Mouse (Mus musculus): ENCODE measurements at regions not wholly inside any gene's neighbourhood (a gene's known extent, or its start where the extent isn't known, plus 50 kb on each side); places are given as distances from the start of the nearest gene placed in this dataset.

DNA sequence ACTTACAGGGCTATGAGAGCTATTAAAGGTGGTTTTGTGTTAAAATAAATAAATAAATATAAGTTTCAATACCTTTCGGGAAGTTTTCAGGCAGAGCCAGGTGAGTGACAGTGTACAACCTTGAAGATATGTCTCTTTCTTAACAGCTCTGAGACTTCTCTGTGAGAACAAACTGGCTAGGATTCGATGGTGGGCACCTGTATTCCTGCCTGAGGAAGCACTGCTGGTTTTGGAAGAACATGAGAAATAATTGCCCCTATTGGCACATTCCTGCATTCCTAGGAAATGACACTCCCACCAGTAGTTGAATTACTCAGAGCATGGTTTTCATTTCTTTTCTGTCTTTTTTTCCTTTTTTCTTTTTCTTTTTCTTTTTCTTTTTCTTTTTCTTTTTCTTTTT lies 277.8 kb upstream of the Pbx1 start:
- peak overlapping the region; percentile 52 for H3K4me2 ChIP-seq
- H3K4me1 ChIP-seq (replicated peaks): peaks cover 10% of the 10 kb centered on the region
- ATAC-seq (replicated peaks; ENCODE audit: insufficient number of reproducible peaks, insufficient read depth, low FRiP score, low read depth): no peak
- WGBS: 59% methylated on average over 2 of the region's 2 CpGs
- no peaks in the 10 kb centered on the region for H3K36me3 ChIP-seq
- H3K4me3 ChIP-seq: 0 out of 2 replicates have a peak overlapping the region, but pooled peaks have one; percentile 18
- H3K9ac ChIP-seq: no peak overlapping the region
- H3K27me3 ChIP-seq: no peaks in the 10 kb centered on the region
- no peaks in the 10 kb centered on the region for H3K9me3 ChIP-seq (replicated peaks)
- H3K27ac ChIP-seq: peak overlapping the region; percentile 93

- Histone ChIP-seq H3K9me3 (replicated peaks) (no peaks in the 10 kb centered on the region), H3K36me3 (no peaks in the 10 kb centered on the region), H3K4me1 (replicated peaks) (peaks cover 10% of the 10 kb centered on the region), H3K9ac (no peak overlapping the region), H3K4me2 (peak overlapping the region; percentile 52), H3K27ac (peak overlapping the region; percentile 93), H3K27me3 (no peaks in the 10 kb centered on the region), H3K4me3 (peak overlapping the region; percentile 18)
- ATAC-seq (replicated peaks; ENCODE audit: insufficient number of reproducible peaks, insufficient read depth, low FRiP score, low read depth): peak; percentile 84; the same call in 1 of the 2 replicates
- 18% methylated on average over 21 of the region's 21 CpGs for WGBS
Observed at GRCm38 (mm10) chr1:168709017-168709681, 277.1 kb upstream of the Pbx1 start.

- peak overlapping the region; percentile 18 for H3K4me3 ChIP-seq
- WGBS: 19% methylated on average over 11 of the region's 11 CpGs
- ATAC-seq (replicated peaks; ENCODE audit: insufficient number of reproducible peaks, insufficient read depth, low FRiP score, low read depth): peak; percentile 82; the same call in 1 of the 2 replicates
Observed at GRCm38 (mm10) chr1:168708161-168708865, 276.2 kb upstream of the Pbx1 start.

DNA sequence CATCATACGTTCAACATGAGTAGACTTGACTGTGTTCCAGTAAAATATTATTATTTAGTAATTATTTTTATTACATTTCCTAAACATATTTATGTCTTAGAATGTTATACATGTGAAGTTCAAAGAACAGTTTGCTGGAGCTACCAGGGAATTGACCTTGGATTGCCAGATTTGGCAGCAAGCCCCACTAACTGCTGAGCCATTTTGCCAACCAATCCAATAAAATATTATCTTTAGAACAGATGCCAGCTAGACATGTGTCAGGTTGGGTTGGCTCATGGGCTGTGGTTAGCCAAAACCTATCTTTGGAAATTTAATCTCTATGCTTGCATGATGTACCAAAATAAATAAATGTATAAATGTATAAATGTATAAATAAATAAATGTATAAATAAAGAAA lies 265.3 kb upstream of the Pbx1 start:
- ATAC-seq (replicated peaks; ENCODE audit: insufficient number of reproducible peaks, insufficient read depth, low FRiP score, low read depth): no peak
- no peak overlapping the region for H3K9ac ChIP-seq
- H3K4me3 ChIP-seq: no peak overlapping the region
- H3K36me3 ChIP-seq: no peaks in the 10 kb centered on the region
- WGBS: 90% methylated on average over 1 of the region's 1 CpGs
- H3K9me3 ChIP-seq (replicated peaks): no peaks in the 10 kb centered on the region
- no peak overlapping the region for H3K27ac ChIP-seq
- no peaks in the 10 kb centered on the region for H3K27me3 ChIP-seq
- no peak overlapping the region for H3K4me2 ChIP-seq
- H3K4me1 ChIP-seq (replicated peaks): no peaks in the 10 kb centered on the region

More at GRCm38 (mm10) chr1:168708161-168708865, 276.2 kb upstream of the Pbx1 start:
- no peaks in the 10 kb centered on the region for H3K27me3 ChIP-seq
- peak overlapping the region; percentile 52 for H3K4me2 ChIP-seq
- H3K9ac ChIP-seq: 0 out of 2 replicates have a peak overlapping the region, but pooled peaks have one; percentile 14
- H3K4me1 ChIP-seq (replicated peaks): peaks cover 10% of the 10 kb centered on the region
- no peaks in the 10 kb centered on the region for H3K9me3 ChIP-seq (replicated peaks)
- H3K36me3 ChIP-seq: no peaks in the 10 kb centered on the region
- H3K27ac ChIP-seq: peak overlapping the region; percentile 93

DNA sequence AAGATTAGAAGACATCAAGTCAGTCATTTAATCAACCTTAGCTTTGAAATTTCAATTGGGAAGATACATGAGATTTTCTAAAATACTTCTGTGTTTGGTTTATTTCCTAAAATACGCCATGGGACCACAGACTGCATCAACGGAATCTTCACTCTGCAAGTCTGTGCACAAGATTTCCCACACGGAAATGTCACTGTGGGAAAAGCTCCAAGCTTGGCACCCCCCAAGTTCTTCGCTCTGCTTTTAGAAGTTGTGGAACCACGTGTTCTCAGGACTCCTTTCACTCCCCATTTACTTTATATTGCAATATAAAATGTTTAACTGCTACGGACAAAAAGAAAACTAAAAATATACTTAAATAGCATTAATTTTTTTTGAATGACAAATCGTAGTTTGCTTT lies 254.8 kb upstream of the Pbx1 start:
- Histone ChIP-seq H3K27ac (no peak overlapping the region), H3K4me1 (replicated peaks) (no peaks in the 10 kb centered on the region), H3K4me2 (no peak overlapping the region), H3K27me3 (no peaks in the 10 kb centered on the region), H3K4me3 (no peak overlapping the region), H3K9me3 (replicated peaks) (no peaks in the 10 kb centered on the region), H3K9ac (no peak overlapping the region), H3K36me3 (no peaks in the 10 kb centered on the region)
- 76% methylated on average over 7 of the region's 7 CpGs for WGBS
- ATAC-seq (replicated peaks; ENCODE audit: insufficient number of reproducible peaks, insufficient read depth, low FRiP score, low read depth): no peak

DNA sequence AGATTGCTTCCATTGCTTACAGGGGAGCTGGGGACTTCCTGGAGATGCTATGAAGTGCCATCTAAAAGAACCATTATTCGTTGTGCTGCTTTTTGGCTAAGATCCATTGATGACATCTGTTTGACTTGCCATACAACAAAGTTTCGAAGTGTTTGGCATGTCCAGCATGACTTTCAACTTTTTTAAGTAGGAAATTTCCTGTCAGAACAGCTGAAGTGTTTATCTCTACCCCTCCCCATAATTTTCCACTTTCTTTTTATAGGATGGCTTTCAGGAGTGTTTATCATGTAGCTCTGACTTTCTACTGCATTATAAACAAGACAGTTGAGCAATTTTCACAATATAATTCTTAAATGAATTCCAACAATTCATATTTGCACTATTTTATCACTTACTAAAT lies 253.1 kb upstream of the Pbx1 start:
- no peaks in the 10 kb centered on the region for H3K9me3 ChIP-seq (replicated peaks)
- no peak overlapping the region for H3K4me2 ChIP-seq
- 63% methylated on average over 2 of the region's 2 CpGs for WGBS
- no peak overlapping the region for H3K27ac ChIP-seq
- no peaks in the 10 kb centered on the region for H3K36me3 ChIP-seq
- no peak for ATAC-seq (replicated peaks; ENCODE audit: insufficient number of reproducible peaks, insufficient read depth, low FRiP score, low read depth)
- no peak overlapping the region for H3K4me3 ChIP-seq
- no peaks in the 10 kb centered on the region for H3K4me1 ChIP-seq (replicated peaks)
- no peak overlapping the region for H3K9ac ChIP-seq
- no peaks in the 10 kb centered on the region for H3K27me3 ChIP-seq

GRCm38 (mm10) chr1:168681685-168682491 lies 249.8 kb upstream of the Pbx1 start:
- H3K27me3 ChIP-seq: no peaks in the 10 kb centered on the region
- 75% methylated on average over 6 of the region's 6 CpGs for WGBS
- H3K4me1 ChIP-seq (replicated peaks): no peaks in the 10 kb centered on the region
- no peak overlapping the region for H3K9ac ChIP-seq
- H3K4me2 ChIP-seq: no peak overlapping the region
- H3K36me3 ChIP-seq: no peaks in the 10 kb centered on the region
- H3K4me3 ChIP-seq: no peak overlapping the region
- no peaks in the 10 kb centered on the region for H3K9me3 ChIP-seq (replicated peaks)
- H3K27ac ChIP-seq: no peak overlapping the region
- no peak for ATAC-seq (replicated peaks; ENCODE audit: insufficient number of reproducible peaks, insufficient read depth, low FRiP score, low read depth)

GRCm38 (mm10) chr1:168680674-168681073 lies 248.6 kb upstream of the Pbx1 start:
- Histone ChIP-seq H3K4me3 (no peak overlapping the region), H3K9me3 (replicated peaks) (no peaks in the 10 kb centered on the region), H3K4me1 (replicated peaks) (no peaks in the 10 kb centered on the region), H3K4me2 (no peak overlapping the region), H3K27me3 (no peaks in the 10 kb centered on the region), H3K9ac (no peak overlapping the region), H3K36me3 (no peaks in the 10 kb centered on the region), H3K27ac (no peak overlapping the region)
- WGBS: 81% methylated on average over 3 of the region's 3 CpGs
- ATAC-seq (replicated peaks; ENCODE audit: insufficient number of reproducible peaks, insufficient read depth, low FRiP score, low read depth): no peak

DNA sequence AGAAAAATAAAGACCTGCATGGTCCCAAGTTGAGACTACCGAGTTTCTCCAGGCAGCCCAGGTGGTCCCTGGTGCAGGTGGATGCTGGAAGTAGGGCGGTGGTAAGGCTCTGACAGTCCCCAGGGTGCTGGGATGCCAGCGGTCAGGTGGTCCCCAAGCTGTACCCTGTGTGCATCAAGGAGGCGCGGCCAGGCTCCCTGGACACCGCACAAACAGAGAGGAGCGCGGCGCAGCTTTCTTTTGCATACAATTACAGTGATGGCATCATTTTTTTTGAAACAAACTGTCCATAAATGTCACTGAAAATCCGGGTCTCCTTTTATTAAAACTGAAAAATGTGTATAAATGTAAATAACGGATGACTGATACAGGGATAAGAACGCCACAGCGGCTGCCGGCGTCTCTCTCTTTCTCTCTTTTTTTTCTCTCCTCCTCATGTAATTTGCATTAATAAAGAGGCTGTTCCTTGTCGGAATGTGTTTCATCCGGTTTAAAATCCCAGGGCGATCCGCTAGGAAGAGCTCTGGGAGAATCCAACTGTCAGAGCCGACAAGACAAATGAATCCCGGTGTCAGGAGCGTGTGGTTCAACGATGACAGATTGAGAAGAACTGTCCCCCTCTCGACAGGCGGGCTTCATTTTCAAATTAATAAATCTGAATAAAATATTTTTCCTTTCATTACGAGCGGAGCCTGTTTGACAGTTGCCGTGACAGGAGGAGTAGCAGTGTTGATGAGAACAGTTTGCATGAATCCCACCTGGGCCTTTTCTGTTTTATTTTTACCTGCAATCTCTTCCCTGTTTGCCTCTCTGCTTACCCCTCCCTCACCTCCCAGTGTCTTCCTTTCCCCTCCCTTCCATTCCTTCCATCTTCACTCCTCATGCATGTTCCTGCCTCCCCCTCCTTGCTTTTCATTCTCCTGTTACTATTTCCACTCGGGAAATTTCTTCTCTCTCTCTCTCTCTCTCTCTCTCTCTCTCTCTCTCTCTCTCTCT lies 244.6 kb upstream of the Pbx1 start:
- H3K36me3 ChIP-seq: no peaks in the 10 kb centered on the region
- H3K9ac ChIP-seq: no peak overlapping the region
- no peak overlapping the region for H3K27ac ChIP-seq
- WGBS: 56% methylated on average over 29 of the region's 29 CpGs
- no peaks in the 10 kb centered on the region for H3K9me3 ChIP-seq (replicated peaks)
- H3K4me2 ChIP-seq: peak overlapping the region; percentile 5; the same call in 1 of the 2 replicates
- no peak overlapping the region for H3K4me3 ChIP-seq
- no peaks in the 10 kb centered on the region for H3K27me3 ChIP-seq
- ATAC-seq (replicated peaks; ENCODE audit: insufficient number of reproducible peaks, insufficient read depth, low FRiP score, low read depth): no peak
- no peaks in the 10 kb centered on the region for H3K4me1 ChIP-seq (replicated peaks)

GRCm38 (mm10) chr1:168675741-168676140 lies 243.7 kb upstream of the Pbx1 start:
- Histone ChIP-seq H3K27me3 (no peaks in the 10 kb centered on the region), H3K9ac (no peak overlapping the region), H3K27ac (no peak overlapping the region), H3K4me3 (no peak overlapping the region), H3K9me3 (replicated peaks) (no peaks in the 10 kb centered on the region), H3K36me3 (no peaks in the 10 kb centered on the region), H3K4me2 (no peak overlapping the region), H3K4me1 (replicated peaks) (no peaks in the 10 kb centered on the region)
- ATAC-seq (replicated peaks; ENCODE audit: insufficient number of reproducible peaks, insufficient read depth, low FRiP score, low read depth): no peak
- 68% methylated on average over 10 of the region's 10 CpGs for WGBS

All from heart, embryonic 15.5 days (tissue).